Mouse (Mus musculus): ENCODE results near the gene Trib2. TPM values are rescaled to one million over a fixed set of nuclear protein-coding genes. Genes with fewer than 3 reads are reported as not detected.
A peak's percentile ranks its signal among the peaks of the same experiment; 100 is the strongest.

Trib2 gene
- 2.9 and 6.3 TPM in 2 replicates for polyA plus RNA-seq (2012; ENCODE audit: insufficient read depth, insufficient read length, missing spikeins)

DNA sequence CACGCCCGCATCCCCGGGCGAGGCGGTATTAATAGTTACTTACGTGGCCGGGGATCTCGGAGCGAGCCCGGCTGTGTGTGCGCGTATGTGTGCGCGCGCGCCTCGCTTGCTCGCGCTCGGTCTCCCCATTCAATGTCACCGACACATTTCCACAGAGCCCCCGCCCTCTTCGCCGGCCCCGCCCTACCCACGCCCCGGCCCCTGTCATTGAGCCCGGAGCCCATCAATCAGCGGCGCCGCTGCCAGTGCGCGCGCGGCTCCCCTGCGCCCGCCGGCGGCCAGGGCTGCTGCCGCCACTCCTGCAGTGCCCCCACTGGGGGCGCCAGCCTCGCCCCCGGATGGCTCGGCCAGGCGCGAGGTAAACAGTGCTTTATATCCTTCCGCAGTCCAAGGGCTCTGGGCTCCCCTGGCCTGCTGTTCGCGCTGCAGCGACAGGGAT, at the start of gene Trib2:
Trib2 (minus strand) TSS at position 183 of the 439 bp plus-strand sequence.
- H3K4me1 ChIP-seq (ENCODE audit: control insufficient read depth, insufficient read depth, insufficient read length, low read length) = 0 out of 2 replicates have a peak, but pooled peaks cover 2% of the 10 kb centered on the region
- H3K27ac ChIP-seq (replicated peaks; ENCODE audit: low read depth, low read length) = peak within 1 kb of the TSS; percentile 98
- peak within 1 kb of the TSS; percentile 92 for H3K4me3 ChIP-seq (ENCODE audit: insufficient read depth, low read depth, low read length)

DNA sequence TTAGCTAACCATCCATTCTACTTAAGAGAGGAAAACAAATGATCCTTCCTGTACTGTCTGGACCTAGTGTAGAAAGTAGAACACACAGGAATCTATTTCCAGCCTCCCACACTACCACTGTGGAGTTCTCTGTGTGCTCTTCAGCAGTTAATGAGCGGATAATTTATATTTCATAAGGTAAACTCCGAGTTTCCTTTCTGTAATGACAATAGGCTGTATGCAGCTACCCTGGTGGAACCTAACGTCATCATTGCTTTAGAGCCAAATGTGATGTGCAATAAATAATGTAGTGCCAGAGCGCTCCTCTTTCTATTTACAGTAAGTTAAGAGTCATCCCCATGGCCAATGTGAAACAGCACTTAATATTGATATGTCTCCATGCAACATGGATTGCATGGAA, 41.3 kb upstream of the Trib2 start:
- Histone ChIP-seq H3K27ac (replicated peaks; ENCODE audit: low read depth, low read length) (no peak overlapping the region), H3K4me3 (ENCODE audit: insufficient read depth, low read depth, low read length) (no peak overlapping the region), H3K4me1 (ENCODE audit: control insufficient read depth, insufficient read depth, insufficient read length, low read length) (no peaks in the 10 kb centered on the region)

DNA sequence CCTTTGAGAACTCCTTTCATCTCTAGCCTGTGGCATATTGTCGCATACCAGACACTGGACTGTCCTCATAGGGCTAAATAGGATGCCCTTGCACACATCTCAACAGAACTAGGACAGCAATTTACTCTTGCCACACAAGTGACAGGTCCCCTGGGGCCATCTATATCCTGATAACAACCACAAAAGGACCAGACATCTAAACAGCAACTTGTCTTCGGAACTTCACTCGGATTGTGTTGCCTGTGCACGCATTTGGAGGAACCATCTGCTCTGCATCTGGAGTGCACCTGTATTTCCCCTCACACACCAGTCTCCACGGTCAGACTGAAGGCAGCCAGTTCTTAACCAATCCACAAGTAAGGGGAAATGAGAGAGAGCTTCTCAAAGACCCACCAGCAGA, 39.2 kb upstream of the Trib2 start:
- Histone ChIP-seq H3K27ac (replicated peaks; ENCODE audit: low read depth, low read length) (no peak overlapping the region), H3K4me3 (ENCODE audit: insufficient read depth, low read depth, low read length) (no peak overlapping the region), H3K4me1 (ENCODE audit: control insufficient read depth, insufficient read depth, insufficient read length, low read length) (no peaks in the 10 kb centered on the region)

DNA sequence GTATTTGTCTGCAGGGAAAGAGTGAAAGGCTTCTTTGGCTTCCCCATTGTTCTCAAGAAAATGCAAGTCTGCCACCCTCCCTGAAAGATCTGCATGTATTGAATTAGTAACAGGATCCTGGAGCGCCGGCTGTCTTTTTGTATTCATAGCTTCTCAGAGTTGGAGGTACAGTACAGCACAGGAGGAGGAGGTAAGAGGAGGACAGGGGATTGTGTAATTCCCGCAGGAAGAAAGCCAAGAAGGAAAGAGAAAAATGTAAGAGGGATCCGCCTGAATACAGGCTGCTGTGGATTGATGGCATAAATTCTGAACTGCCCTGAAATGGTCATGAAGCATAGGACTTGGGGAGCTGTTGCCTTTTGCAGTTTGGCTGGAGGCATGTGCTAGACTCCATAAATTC, 36.1 kb upstream of the Trib2 start:
- H3K27ac ChIP-seq (replicated peaks; ENCODE audit: low read depth, low read length) = no peak overlapping the region
- peaks cover 4% of the 10 kb centered on the region; the same call in 1 of the 2 replicates for H3K4me1 ChIP-seq (ENCODE audit: control insufficient read depth, insufficient read depth, insufficient read length, low read length)
- no peak overlapping the region for H3K4me3 ChIP-seq (ENCODE audit: insufficient read depth, low read depth, low read length)

DNA sequence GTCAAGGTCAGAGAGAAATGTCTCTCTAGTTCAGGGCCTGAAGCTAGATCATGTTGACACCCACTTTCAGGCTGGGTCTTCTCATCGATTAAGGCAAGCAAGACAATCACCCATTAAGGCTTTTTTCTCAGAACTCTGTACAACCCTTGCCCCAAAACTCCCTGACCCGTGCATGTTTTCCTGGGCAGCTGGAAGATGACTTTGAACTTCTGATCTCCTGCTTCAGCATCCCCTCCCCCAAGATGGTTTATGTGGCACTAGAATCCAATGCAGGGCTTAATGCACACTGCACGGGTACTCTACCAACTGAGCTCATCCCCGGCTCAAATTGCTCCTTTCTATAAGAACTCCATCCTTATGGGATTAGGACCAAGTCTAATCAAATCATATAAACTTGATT, 35.3 kb upstream of the Trib2 start:
- H3K27ac ChIP-seq (replicated peaks; ENCODE audit: low read depth, low read length) = no peak overlapping the region
- no peak overlapping the region for H3K4me3 ChIP-seq (ENCODE audit: insufficient read depth, low read depth, low read length)
- H3K4me1 ChIP-seq (ENCODE audit: control insufficient read depth, insufficient read depth, insufficient read length, low read length) = peaks cover 4% of the 10 kb centered on the region; the same call in 1 of the 2 replicates

DNA sequence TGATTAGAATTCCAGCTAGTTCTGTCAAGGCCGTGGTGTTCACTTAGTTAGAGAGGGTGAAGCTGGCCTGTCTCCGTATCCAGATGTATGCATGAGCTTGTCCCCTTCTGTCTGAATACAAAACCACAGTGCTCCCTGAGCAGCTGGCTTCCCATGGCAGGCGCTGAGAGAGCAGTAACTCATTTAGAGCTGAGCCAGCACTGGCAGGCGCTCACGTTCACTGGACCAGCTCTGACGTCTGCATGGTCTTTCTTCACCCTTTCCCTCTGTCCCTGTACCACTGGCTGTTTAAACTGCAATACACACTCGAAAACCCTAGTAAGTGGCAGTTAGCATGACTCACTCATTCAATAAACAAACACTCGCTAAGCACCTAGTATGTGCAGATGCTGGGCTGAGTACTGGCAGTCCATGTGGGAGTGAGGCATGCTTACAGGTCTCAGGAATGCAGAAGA, 33.7 kb upstream of the Trib2 start:
- Histone ChIP-seq H3K4me3 (ENCODE audit: insufficient read depth, low read depth, low read length) (no peak overlapping the region), H3K4me1 (ENCODE audit: control insufficient read depth, insufficient read depth, insufficient read length, low read length) (peaks cover 4% of the 10 kb centered on the region; the same call in 1 of the 2 replicates), H3K27ac (replicated peaks; ENCODE audit: low read depth, low read length) (peak overlapping the region; percentile 62)

DNA sequence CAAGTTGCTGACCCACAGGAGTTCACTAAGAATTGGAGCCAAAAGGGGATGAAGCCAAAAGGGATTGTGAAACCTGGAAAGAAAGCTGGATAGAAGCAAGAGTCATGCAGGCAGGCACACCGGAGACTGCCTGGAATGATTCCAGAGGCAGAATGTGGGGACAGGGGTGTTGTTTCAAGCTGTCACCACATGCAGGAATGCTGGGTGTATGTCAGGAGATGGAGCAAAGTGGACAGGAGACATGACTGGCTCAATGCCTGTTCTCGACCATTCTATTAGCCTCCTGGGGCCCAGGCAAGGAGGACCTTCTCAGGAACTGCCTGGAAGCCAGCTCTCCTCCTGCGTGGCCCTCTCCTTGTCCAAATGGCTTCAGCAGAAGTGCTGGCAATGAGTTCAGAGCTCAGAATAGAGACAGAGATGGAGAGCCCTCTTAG, 33.2 kb upstream of the Trib2 start:
- Histone ChIP-seq H3K4me1 (ENCODE audit: control insufficient read depth, insufficient read depth, insufficient read length, low read length) (peaks cover 4% of the 10 kb centered on the region; the same call in 1 of the 2 replicates), H3K27ac (replicated peaks; ENCODE audit: low read depth, low read length) (0 out of 2 replicates have a peak overlapping the region, but pooled peaks have one; percentile 11), H3K4me3 (ENCODE audit: insufficient read depth, low read depth, low read length) (no peak overlapping the region)

DNA sequence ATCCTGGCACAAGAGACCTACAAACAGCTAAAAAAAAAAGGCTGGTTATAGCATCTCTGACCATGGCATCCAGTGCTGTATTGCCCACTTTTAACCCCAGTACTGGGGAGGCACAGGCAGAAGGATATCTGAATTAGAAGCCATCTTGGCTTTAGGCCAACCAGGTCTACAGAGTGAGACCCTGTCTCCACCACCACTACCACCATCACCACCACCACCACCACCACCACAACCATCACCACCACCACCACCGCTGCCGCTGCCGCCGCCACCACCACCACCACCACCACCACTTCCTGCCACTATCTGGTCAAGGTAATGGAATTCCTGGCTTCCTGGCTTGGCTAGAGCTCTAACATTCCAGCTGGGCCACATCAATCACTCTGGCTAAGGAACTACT, 31.7 kb upstream of the Trib2 start:
- H3K27ac ChIP-seq (replicated peaks; ENCODE audit: low read depth, low read length) = no peak overlapping the region
- H3K4me3 ChIP-seq (ENCODE audit: insufficient read depth, low read depth, low read length) = no peak overlapping the region
- H3K4me1 ChIP-seq (ENCODE audit: control insufficient read depth, insufficient read depth, insufficient read length, low read length) = peaks cover 4% of the 10 kb centered on the region; the same call in 1 of the 2 replicates

DNA sequence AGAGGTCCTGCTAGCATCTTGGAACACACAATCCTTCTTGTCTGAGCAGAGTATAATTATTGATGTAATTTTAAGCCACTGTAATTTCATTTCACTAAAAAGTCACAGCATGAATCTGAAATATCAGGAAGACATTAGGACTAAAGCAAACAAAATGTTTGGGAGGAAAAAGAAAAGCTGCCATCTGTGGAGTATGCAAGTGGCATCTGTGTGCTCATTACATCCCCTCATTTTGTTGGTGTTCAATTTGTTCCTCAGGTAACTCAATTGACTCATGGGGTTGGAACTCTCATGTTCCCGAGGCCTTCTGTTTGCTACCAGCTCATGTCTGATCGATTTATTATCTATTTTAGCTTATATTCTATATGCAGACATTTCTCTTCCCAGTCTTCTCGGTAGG, 28.0 kb upstream of the Trib2 start:
- Histone ChIP-seq H3K4me1 (ENCODE audit: control insufficient read depth, insufficient read depth, insufficient read length, low read length) (peaks cover 2% of the 10 kb centered on the region; the same call in 1 of the 2 replicates), H3K27ac (replicated peaks; ENCODE audit: low read depth, low read length) (no peak overlapping the region)

DNA sequence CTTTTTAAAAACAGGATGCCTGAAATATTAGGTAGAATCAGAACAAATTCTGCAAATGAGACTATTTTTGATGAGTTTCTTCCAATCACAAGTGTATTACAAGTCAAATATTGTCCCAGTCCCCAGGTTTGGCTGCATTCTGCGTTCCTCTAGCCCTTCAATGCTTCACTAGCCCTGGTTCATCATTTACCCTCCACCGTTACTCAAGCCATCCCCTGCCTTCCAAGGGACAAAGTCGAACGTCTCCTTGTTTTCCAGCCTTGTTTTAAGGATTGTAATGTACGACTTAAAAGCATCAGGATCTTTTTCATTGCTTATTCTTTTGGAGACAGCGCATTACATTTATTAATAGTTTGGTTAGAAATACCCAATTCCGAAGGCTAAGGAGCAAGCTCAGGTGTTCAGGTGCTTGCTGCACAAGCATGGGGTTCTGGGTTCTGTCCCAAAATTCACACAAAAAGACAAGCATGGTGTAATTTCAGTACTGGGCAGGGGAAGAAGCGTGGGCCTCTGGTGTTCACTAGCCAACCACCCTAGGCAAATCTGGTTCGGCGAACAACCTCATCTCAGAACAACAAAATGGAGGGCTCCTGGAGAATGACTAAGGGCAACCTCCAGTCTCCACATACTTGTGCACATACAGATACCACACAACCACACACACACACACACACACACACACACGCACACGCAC, 24.3 kb upstream of the Trib2 start:
- Histone ChIP-seq H3K27ac (replicated peaks; ENCODE audit: low read depth, low read length) (no peak overlapping the region), H3K4me1 (ENCODE audit: control insufficient read depth, insufficient read depth, insufficient read length, low read length) (no peaks in the 10 kb centered on the region)

More for the DNA sequence above, 28.0 kb upstream of the Trib2 start:
- H3K4me3 ChIP-seq (ENCODE audit: insufficient read depth, low read depth, low read length) = no peak overlapping the region

DNA sequence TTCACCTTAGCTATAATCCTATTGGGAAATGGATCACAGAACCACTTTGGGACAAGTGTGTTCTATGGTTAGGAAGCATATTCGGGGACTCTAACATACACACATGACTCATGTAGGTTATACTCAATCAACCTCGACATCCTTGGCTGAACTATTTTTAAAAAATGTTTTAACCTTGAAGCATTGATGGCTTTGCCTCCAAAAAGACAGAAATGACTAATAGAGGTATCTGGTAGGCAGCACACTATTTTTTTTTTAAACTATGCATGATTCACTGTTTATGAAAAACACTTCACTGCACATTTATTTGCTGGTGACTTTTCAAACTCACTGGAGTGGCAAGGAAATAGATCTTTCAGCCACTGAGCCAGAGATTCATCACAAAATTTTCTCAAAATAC, 21.5 kb upstream of the Trib2 start:
- Histone ChIP-seq H3K27ac (replicated peaks; ENCODE audit: low read depth, low read length) (no peak overlapping the region), H3K4me3 (ENCODE audit: insufficient read depth, low read depth, low read length) (no peak overlapping the region), H3K4me1 (ENCODE audit: control insufficient read depth, insufficient read depth, insufficient read length, low read length) (no peaks in the 10 kb centered on the region)

More for the DNA sequence above, 24.3 kb upstream of the Trib2 start:
- no peak overlapping the region for H3K4me3 ChIP-seq (ENCODE audit: insufficient read depth, low read depth, low read length)

DNA sequence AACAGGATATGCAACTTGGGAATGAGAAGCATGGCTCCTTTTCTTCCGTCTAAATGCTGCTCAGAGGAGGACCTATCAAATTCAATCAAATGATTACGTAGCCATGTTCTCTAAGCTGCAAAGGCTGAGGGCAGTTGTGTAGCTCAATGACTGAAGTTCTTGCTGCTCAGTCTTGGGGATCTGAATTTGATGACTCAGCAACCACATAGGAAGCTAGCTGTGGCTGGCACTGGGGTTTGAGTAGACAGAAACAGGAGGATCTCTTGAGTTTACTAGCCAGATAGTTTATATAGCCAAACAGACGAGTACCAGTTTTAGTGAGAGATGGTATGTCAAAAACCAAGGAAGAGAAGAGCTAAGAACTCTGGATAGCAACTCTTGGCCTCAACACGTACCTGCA, 20.8 kb upstream of the Trib2 start:
- Histone ChIP-seq H3K27ac (replicated peaks; ENCODE audit: low read depth, low read length) (no peak overlapping the region), H3K4me1 (ENCODE audit: control insufficient read depth, insufficient read depth, insufficient read length, low read length) (no peaks in the 10 kb centered on the region), H3K4me3 (ENCODE audit: insufficient read depth, low read depth, low read length) (no peak overlapping the region)

DNA sequence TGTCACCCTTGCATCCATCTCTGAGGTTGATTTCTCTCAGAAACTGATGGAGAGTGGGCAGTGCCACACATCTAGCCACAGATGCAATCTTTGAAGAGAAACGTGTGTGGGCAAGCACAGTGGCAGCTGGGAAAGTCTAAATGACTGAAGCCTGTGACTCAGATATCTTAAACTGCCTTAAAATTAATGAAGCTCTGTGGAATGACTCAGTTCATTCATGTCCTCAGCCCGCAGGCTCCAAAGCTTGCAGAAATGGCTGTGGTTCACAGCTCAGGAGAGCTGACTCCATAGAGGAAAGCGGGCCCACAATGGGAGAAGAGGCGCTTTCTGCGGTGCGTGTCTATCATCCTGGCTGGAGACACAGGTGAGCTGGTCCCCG, 15.9 kb upstream of the Trib2 start:
- H3K4me3 ChIP-seq (ENCODE audit: insufficient read depth, low read depth, low read length) = no peak overlapping the region
- no peak overlapping the region for H3K27ac ChIP-seq (replicated peaks; ENCODE audit: low read depth, low read length)

DNA sequence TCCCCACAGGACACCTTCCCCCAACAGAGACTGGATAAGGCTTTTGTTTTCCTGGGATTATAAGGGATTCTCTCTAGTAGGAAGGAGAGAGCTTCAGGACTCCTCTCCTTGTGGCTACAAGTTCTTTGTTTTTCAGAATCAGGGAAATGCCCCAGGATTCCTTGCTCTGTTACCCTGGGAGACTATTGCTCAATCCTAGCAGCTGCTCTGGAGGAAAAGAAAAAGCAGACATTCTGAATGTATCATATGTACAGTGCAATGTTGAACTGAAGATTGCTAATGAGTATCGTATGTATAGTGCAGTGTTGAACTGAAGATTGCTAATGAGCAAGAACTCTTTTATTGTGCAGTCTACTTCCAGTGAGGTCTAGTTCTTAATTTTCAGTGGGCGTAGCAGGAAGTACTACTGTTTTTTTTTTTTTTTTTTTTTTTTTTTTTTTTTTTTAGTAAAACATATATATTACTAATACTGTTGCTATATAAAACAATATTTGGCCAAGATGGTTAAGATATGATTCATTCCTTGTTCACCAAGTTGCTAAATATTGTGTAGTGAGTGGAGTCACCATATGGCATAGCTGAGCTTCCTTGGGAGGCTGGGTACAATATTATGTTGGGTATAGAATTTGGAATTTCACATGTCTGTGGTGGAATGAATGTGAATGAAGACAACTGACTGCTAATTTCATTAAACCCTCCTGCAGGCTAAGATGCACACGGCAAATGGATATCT, 15.4 kb upstream of the Trib2 start:
- Histone ChIP-seq H3K4me1 (ENCODE audit: control insufficient read depth, insufficient read depth, insufficient read length, low read length) (no peaks in the 10 kb centered on the region), H3K27ac (replicated peaks; ENCODE audit: low read depth, low read length) (no peak overlapping the region), H3K4me3 (ENCODE audit: insufficient read depth, low read depth, low read length) (no peak overlapping the region)

More for the DNA sequence above, 15.9 kb upstream of the Trib2 start:
- H3K4me1 ChIP-seq (ENCODE audit: control insufficient read depth, insufficient read depth, insufficient read length, low read length) = no peaks in the 10 kb centered on the region

DNA sequence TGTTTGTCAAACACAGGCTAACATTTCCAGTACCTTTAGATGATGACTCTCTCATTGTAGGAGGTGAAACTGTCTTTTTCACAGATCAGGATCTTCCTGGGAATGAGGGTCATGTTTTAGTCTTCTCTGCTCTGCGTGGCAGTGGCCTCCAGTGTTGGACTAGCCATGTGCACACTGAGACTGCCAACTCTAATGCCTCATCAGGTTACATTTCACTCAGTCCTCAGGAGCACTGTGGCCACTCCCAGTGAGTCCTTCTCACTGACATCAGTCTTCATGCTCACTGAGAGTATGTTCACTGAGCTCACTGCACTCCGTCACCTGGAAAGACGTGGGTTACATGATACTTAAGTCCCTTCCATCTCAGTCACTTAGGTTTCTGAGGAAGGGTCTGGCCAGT, 14.0 kb upstream of the Trib2 start:
- no peaks in the 10 kb centered on the region for H3K4me1 ChIP-seq (ENCODE audit: control insufficient read depth, insufficient read depth, insufficient read length, low read length)
- H3K27ac ChIP-seq (replicated peaks; ENCODE audit: low read depth, low read length) = no peak overlapping the region

More for the DNA sequence above, 14.0 kb upstream of the Trib2 start:
- no peak overlapping the region for H3K4me3 ChIP-seq (ENCODE audit: insufficient read depth, low read depth, low read length)

Data from brown adipose tissue, adult 24 weeks (tissue).